Mouse (Mus musculus): Measurements from ENCODE around the gene Olfr1186.
"Not testable (repeated sequence)": the region's sequence is repeated elsewhere in the genome, so short reads cannot be mapped to it uniquely, and the experiment has no call there.

Olfr1186 gene

GRCm38 (mm10) chr2:88518251-88518650, at the start of gene Olfr1186:
Gene Olfr1186 (plus strand): TSS chr2:88518551.
- no peak for DNase-seq (ENCODE audit: low read depth)

DNA sequence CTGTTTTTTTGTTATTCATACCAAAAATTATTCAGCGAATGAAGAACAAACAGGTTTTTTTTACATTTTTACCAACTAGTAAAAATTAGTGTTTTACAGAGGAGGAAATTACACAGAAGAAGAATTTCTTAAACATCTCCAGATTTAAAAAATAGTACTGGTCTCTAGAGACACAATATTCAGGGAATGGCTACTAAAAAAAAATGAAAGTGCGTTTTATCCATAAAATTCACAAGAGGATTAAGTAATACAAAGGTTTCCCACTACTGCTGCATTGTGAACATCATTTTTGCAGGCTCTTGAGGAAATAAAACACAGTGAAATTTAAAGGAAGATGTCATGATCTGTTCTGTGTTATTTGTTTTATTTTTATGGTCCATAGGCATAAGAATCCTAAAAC, 35.1 kb upstream of the Olfr1186 start, which contains the start of gene Olfr1184:
Gene Olfr1184 (plus strand): TSS at position 301 of the 400 bp plus-strand sequence.
- DNase-seq (ENCODE audit: low read depth) = no peak

DNA sequence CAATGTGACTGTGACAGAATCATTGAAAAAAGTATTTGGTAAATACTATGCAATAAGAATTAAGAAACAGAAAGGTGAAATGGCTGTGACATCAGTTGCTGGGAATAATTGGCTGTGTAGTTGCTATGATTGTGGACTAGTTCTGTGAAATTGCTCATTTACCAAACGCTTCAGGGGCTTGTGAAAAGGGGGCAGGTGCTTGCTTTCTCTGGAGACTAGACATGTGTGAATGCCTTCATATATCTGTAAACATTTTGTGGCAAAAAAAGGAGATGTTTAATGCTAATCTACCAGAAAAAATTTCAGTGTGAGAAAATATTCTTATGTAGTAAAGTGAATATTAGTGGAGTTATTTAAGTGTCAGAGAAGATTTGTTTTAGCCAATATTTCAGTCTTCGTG, 25.3 kb upstream of the Olfr1186 start, which contains the start of gene Olfr1185-ps1:
Gene Olfr1185-ps1 (plus strand): TSS at position 301 of the 400 bp plus-strand sequence.
- no peak for DNase-seq (ENCODE audit: low read depth)

- no peak for DNase-seq (ENCODE audit: low read depth)
Measured at GRCm38 (mm10) chr2:88525720-88526119, 7.4 kb downstream of the Olfr1186 start.

DNA sequence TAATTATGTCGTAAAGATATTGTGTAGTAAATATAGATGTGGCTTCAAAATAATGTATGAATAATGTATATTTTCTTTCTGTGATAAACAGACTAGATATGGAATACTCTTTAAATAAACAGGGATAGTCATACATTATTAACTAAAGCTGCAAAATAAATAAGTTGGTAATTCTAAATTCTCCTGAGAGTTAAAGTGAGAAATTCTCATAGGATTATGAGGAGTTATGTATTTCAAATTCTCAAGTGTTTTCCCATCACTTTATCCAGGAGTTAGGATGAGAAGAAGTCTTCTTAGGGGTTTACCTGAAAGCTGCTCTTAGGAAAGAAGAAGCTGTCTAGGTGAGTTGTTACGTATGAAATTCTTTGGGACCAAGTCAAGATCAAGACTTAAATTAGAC, 38.3 kb downstream of the Olfr1186 start, which contains the start of gene Olfr1188:
Gene Olfr1188 (plus strand): TSS at position 301 of the 400 bp plus-strand sequence.
- no peak for DNase-seq (ENCODE audit: low read depth)

GRCm38 (mm10) chr2:88572696-88573095, 54.3 kb downstream of the Olfr1186 start:
- DNase-seq (ENCODE audit: low read depth) = not testable (repeated sequence)
